Mouse (Mus musculus): ENCODE data around the gene Spata21. TPM values are rescaled to one million over a fixed set of nuclear protein-coding genes. Genes with fewer than 3 reads are reported as not detected.

Spata21 gene
- total RNA-seq, 2 experiments from 2014 or later, result not detected

GRCm38 (mm10) chr4:141157485-141157884 lies 69.4 kb downstream of the Spata21 start:
- no peak overlapping the region for H3K27ac ChIP-seq
- DNase-seq (ENCODE audit: low spot score in 2 of 2), result no peak
- no peak for TF ChIP-seq CTCF (conservative IDR thresholded peaks at IDR 0.05)
- H3K4me3 ChIP-seq, result no peak overlapping the region

GRCm38 (mm10) chr4:141158609-141159008 lies 70.5 kb downstream of the Spata21 start:
- Histone ChIP-seq H3K4me3 (no peak overlapping the region), H3K27ac (no peak overlapping the region)
- no peak for TF ChIP-seq CTCF (conservative IDR thresholded peaks at IDR 0.05)
- DNase-seq (ENCODE audit: low spot score in 2 of 2), result no peak

DNA sequence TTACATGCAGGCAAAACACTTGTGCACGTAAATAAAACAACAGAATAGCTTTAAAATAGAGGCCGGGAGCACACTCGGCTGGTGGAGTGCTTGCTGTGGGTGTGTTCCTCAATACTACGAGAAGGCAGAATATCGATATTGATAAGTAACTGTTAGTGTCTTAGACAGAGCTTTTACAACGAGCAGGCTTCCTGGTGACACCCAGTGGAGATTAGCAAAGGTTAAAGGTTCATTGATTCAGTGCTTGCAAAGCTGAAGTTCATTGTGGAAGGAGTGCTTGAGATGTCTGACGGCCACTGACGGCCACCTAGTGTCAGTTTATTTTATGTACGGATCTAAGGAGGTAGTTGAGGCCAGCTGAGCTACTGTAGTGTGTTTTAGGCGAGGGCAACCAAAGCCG lies 71.0 kb downstream of the Spata21 start:
- no peak overlapping the region for H3K4me3 ChIP-seq
- no peak for DNase-seq (ENCODE audit: low spot score in 2 of 2)
- no peak overlapping the region for H3K27ac ChIP-seq
- no peak for TF ChIP-seq CTCF (conservative IDR thresholded peaks at IDR 0.05)

DNA sequence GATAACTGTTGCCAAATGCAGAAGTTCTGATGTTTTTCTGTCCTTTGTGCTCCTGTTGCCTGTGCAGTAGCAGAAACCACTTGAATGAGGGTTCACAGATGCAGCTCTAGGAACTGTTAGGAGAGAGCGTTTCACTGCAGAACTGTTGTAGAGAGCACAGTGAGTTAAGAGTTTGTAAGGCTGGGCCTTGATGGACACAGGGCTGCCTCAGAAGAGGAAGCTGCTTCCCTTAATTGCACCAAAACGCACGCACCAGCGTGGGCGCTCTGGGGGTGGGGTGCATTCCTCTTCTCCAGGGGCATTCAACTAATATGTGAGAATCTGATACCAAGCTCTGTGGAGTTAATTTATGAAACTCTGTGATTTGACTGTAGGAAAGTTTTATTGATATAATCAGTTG lies 71.5 kb downstream of the Spata21 start:
- no peak for TF ChIP-seq CTCF (conservative IDR thresholded peaks at IDR 0.05)
- no peak overlapping the region for H3K4me3 ChIP-seq
- no peak for DNase-seq (ENCODE audit: low spot score in 2 of 2)
- H3K27ac ChIP-seq, result no peak overlapping the region

DNA sequence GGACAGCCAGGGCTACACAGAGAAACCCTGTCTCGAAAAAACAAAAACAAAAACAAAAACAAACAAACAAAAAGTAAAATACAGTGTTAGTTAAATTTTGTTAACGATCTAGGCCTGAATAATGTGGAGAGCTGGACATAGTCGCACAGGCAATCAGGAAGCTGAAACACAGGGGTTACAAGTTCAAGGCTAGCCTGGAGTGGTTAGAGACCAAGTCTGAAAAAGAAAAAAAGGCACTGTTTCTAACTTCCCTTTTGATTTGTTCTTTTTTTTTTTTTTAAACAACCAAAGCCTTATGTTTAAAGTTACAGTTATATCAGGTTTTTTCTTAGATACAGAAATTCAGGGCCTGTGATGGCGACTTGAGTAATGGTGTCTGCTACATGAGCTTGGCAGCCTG lies 72.1 kb downstream of the Spata21 start:
- Histone ChIP-seq H3K27ac (no peak overlapping the region), H3K4me3 (no peak overlapping the region)
- TF ChIP-seq CTCF (conservative IDR thresholded peaks at IDR 0.05), result no peak
- DNase-seq (ENCODE audit: low spot score in 2 of 2), result no peak

- no peak overlapping the region for H3K4me3 ChIP-seq
- no peak overlapping the region for H3K27ac ChIP-seq
- TF ChIP-seq CTCF (conservative IDR thresholded peaks at IDR 0.05), result no peak
- DNase-seq (ENCODE audit: low spot score in 2 of 2), result no peak
Observed at GRCm38 (mm10) chr4:141161699-141162208, 73.6 kb downstream of the Spata21 start.

Other genes starting within 250 kb of the Spata21 start
- gene Padi1, start 242.6 kb upstream of the Spata21 start, total RNA-seq (2021), result not detected
- 10 to 100 TPM; 20.2 to 26.5 TPM for gene Padi2, start 182.0 kb upstream of the Spata21 start, total RNA-seq (2021)
- gene Sdhb, start 127.1 kb upstream of the Spata21 start, total RNA-seq (2021), result 100 to 1,000 TPM; 170 to 183 TPM
- 100 to 1,000 TPM; 155 to 162 TPM for gene Atp13a2, start 101.5 kb upstream of the Spata21 start, total RNA-seq (2021)
- gene Mfap2, start 77.9 kb upstream of the Spata21 start, total RNA-seq (2021), result 1 to 10 TPM; 4.5 to 6.9 TPM
- 10 to 100 TPM; 83.1 to 89.8 TPM for gene Crocc, start 27.8 kb upstream of the Spata21 start, total RNA-seq (2021)
- 10 to 100 TPM; 41.6 to 42.2 TPM for gene Necap2, start 10.0 kb upstream of the Spata21 start, total RNA-seq (2021)
- gene Szrd1, start 51.4 kb downstream of the Spata21 start, total RNA-seq (2021), result 10 to 100 TPM; 49.7 to 54.3 TPM
- gene Fbxo42, start 59.6 kb downstream of the Spata21 start, total RNA-seq (2021), result 10 to 100 TPM; 21.2 to 22.8 TPM
- 1 to 10 TPM; 2.5 to 5.4 TPM for gene Rsg1, start 125.6 kb downstream of the Spata21 start, total RNA-seq (2021)
- gene Arhgef19, start 151.2 kb downstream of the Spata21 start, total RNA-seq (2021), result 10 to 100 TPM; 15.5 to 16.2 TPM
- gene Epha2, start 212.9 kb downstream of the Spata21 start, total RNA-seq (2021), result 1 to 10 TPM in 1 of 2 experiments, under 1 TPM in 1; 0.86 to 1.3 TPM